Mouse (Mus musculus) olfactory bulb, adult 2 months (tissue): ENCODE measurements around the gene Hsp90ab1.

Experiments used
- CTCF ChIP-seq: fragments of 200-500 bp; IDR thresholded peaks from 2 replicates; pipeline ENCODE4 v1.5.1; 2012; ENCODE audit warnings: low read depth, mild to moderate bottlenecking, low read length, moderate library complexity; ENCODE audit not compliant: insufficient read depth
- POLR2A ChIP-seq: fragments of 200-500 bp; IDR thresholded peaks from 2 replicates; pipeline ENCODE4 v1.6.1; 2012; ENCODE audit warnings: mild to moderate bottlenecking, low read depth, low read length, moderate library complexity; ENCODE audit not compliant: insufficient read depth

DNA sequence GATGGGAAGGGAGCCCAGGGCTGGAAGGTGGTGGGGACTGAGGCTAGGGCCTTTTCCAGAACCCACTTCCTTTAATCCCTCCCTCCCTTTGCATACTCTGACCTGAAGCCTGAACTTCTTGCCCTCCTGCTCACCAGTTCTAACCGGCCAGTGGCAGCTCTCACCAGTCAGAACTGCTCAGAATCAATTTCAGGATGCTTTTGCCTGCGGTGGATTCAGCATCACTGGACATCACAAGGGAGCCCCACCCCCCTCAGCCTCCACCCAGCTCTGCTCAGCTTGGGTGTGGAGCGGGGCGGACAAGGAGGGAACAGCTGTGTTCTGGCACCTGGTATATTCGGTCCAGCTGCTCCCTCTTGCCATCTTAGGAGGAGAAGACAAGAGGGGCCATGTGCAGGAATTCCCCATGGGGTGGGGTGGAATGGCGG is 28.8 kb upstream of the Hsp90ab1 start, which contains the start of gene Mymx:
- TF ChIP-seq POLR2A (no peak), CTCF (no peak)
